Comparison of ENCODE assay signal across 21 mouse cellular contexts in the genomic region with DNA sequence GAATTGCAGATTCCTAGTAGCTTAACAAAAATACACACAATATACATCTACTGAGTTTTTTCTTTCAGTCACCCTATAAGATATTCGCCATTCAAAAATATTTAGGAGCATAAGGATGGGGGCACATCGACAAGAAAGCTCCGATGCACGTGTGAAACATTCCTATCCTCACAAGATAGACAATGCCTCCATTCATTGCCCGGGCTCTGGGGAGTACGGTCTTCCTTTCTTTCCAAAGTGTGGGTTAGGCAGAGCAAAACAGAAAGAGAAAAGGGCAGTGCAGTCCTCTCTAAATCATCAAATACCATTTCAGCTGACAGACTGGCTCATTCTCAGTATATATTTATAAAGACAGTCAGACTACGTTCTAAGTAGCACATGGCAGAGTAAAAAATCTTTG.
DNase-seq lines count a peak whose midpoint lies in the region; ATAC-seq lines count a peak whose summit lies in the region.
"Had no signal": no experiment of that assay in that cellular context is flagged by ENCODE, and none has a peak within 500 bp of the region (broad histone marks: within the 10 kb centered on the region; RNA-seq: fewer than 3 reads in every experiment).

No protein-coding gene starts in this region.

- 35% methylated on average over 7 of the region's 7 CpGs for WGBS in midbrain, embryonic 11.5 days
- WGBS in midbrain, embryonic 10.5 days, result 41% methylated on average over 7 of the region's 7 CpGs
- 19% methylated on average over 7 of the region's 7 CpGs for WGBS in embryonic facial prominence, embryonic 10.5 days
- WGBS in liver, embryonic 12.5 days (ENCODE audit: insufficient replicate concordance), result 64% methylated on average over 7 of the region's 7 CpGs

- no peak overlapping the region for H3K9ac ChIP-seq in midbrain, embryonic 11.5 days (ENCODE audit: low read length)
- H3K9ac ChIP-seq in liver, embryonic 12.5 days, result no peak overlapping the region
- H3K9ac ChIP-seq: embryonic facial prominence, embryonic 12.5 days; forebrain, embryonic 12.5 days; heart, embryonic 12.5 days; hindbrain, embryonic 12.5 days had no signal

- no peak overlapping the region for H3K4me3 ChIP-seq in midbrain, embryonic 11.5 days (ENCODE audit: low read depth, low read length)
- H3K4me3 ChIP-seq in midbrain, embryonic 10.5 days, result no peak overlapping the region
- no peak overlapping the region for H3K4me3 ChIP-seq in embryonic facial prominence, embryonic 10.5 days
- H3K4me3 ChIP-seq in liver, embryonic 12.5 days, result no peak overlapping the region
- H3K4me3 ChIP-seq: embryonic facial prominence, embryonic 12.5 days; forebrain, embryonic 12.5 days; gastrocnemius, adult 2 months; heart, embryonic 12.5 days; hindbrain, embryonic 12.5 days had no signal

- no peak for DNase-seq in midbrain, embryonic 11.5 days (ENCODE audit: low spot score, missing footprints)
- no peak for DNase-seq in midbrain, embryonic 10.5 days (ENCODE audit: low spot score)
- peak; percentile 40 for DNase-seq in Muller cell, postnatal 12 days (ENCODE audit: inconsistent ontology term)
- DNase-seq in embryo, embryonic 10 days (ENCODE audit: low spot score), result peak; percentile 48
- peak; percentile 29 for DNase-seq in embryonic facial prominence, embryonic 10.5 days (ENCODE audit: low spot score)
- DNase-seq in left cerebral cortex, adult 9 months (ENCODE audit: low spot score in 2 of 2), result no peak
- DNase-seq: adrenal gland, adult 2 months; adrenal gland, postnatal 25 days; cerebellum, adult 2 months; cerebellum, postnatal 10 days; gastrocnemius, adult 2 months; gastrocnemius, postnatal 25 days had no signal

- no peaks in the 10 kb centered on the region for H3K9me3 ChIP-seq in midbrain, embryonic 11.5 days (ENCODE audit: control insufficient read depth, low read length)
- no peaks in the 10 kb centered on the region for H3K9me3 ChIP-seq in midbrain, embryonic 10.5 days (replicated peaks)
- no peaks in the 10 kb centered on the region for H3K9me3 ChIP-seq in embryonic facial prominence, embryonic 10.5 days
- H3K9me3 ChIP-seq in liver, embryonic 12.5 days (replicated peaks), result no peaks in the 10 kb centered on the region
- H3K9me3 ChIP-seq: embryonic facial prominence, embryonic 12.5 days; forebrain, embryonic 12.5 days; heart, embryonic 12.5 days; hindbrain, embryonic 12.5 days had no signal

- no peaks in the 10 kb centered on the region; the same call in 1 of the 2 replicates for H3K4me1 ChIP-seq in midbrain, embryonic 11.5 days (ENCODE audit: control insufficient read depth, insufficient read depth, low read length)
- H3K4me1 ChIP-seq in midbrain, embryonic 10.5 days, result peaks cover 6% of the 10 kb centered on the region; the same call in 1 of the 2 replicates
- H3K4me1 ChIP-seq in embryonic facial prominence, embryonic 10.5 days, result peaks cover 9% of the 10 kb centered on the region; the same call in 1 of the 2 replicates
- no peaks in the 10 kb centered on the region for H3K4me1 ChIP-seq in liver, embryonic 12.5 days
- H3K4me1 ChIP-seq: embryonic facial prominence, embryonic 12.5 days; forebrain, embryonic 12.5 days; heart, embryonic 12.5 days had no signal

- H3K36me3 ChIP-seq in midbrain, embryonic 11.5 days (ENCODE audit: control insufficient read depth, insufficient read depth, low read length), result no peaks in the 10 kb centered on the region
- no peaks in the 10 kb centered on the region for H3K36me3 ChIP-seq in midbrain, embryonic 10.5 days
- H3K36me3 ChIP-seq in embryonic facial prominence, embryonic 10.5 days (replicated peaks), result no peaks in the 10 kb centered on the region
- no peaks in the 10 kb centered on the region for H3K36me3 ChIP-seq in liver, embryonic 12.5 days
- H3K36me3 ChIP-seq: embryonic facial prominence, embryonic 12.5 days; forebrain, embryonic 12.5 days; heart, embryonic 12.5 days; hindbrain, embryonic 12.5 days had no signal

- no peaks in the 10 kb centered on the region for H3K27me3 ChIP-seq in midbrain, embryonic 11.5 days (ENCODE audit: control insufficient read depth, insufficient read depth, low read length)
- no peaks in the 10 kb centered on the region for H3K27me3 ChIP-seq in midbrain, embryonic 10.5 days (ENCODE audit: low read depth, poor library complexity, severe bottlenecking)
- no peaks in the 10 kb centered on the region for H3K27me3 ChIP-seq in embryonic facial prominence, embryonic 10.5 days (replicated peaks; ENCODE audit: low read depth, poor library complexity, severe bottlenecking)
- H3K27me3 ChIP-seq in liver, embryonic 12.5 days (replicated peaks), result no peaks in the 10 kb centered on the region
- H3K27me3 ChIP-seq: CH12.LX; embryonic facial prominence, embryonic 12.5 days; forebrain, embryonic 12.5 days; heart, embryonic 12.5 days; hindbrain, embryonic 12.5 days had no signal

- no peak overlapping the region for H3K4me2 ChIP-seq in midbrain, embryonic 11.5 days
- H3K4me2 ChIP-seq in liver, embryonic 12.5 days, result no peak overlapping the region
- H3K4me2 ChIP-seq: embryonic facial prominence, embryonic 12.5 days; forebrain, embryonic 12.5 days; heart, embryonic 12.5 days; hindbrain, embryonic 12.5 days had no signal

- H3K27ac ChIP-seq in midbrain, embryonic 11.5 days (ENCODE audit: low read depth, low read length), result no peak overlapping the region
- no peak overlapping the region for H3K27ac ChIP-seq in midbrain, embryonic 10.5 days (replicated peaks)
- no peak overlapping the region for H3K27ac ChIP-seq in embryonic facial prominence, embryonic 10.5 days (replicated peaks)
- no peak overlapping the region for H3K27ac ChIP-seq in liver, embryonic 12.5 days
- H3K27ac ChIP-seq: embryonic facial prominence, embryonic 12.5 days; forebrain, embryonic 12.5 days; gastrocnemius, adult 2 months; hindbrain, embryonic 12.5 days had no signal

- ATAC-seq in midbrain, embryonic 11.5 days (ENCODE audit: low FRiP score), result peak; percentile 48; the same call in 1 of the 2 replicates
- no peak for ATAC-seq in megakaryocyte, adult 5-6 weeks (ENCODE audit: poor library complexity, severe bottlenecking)
- no peak for ATAC-seq in liver, embryonic 12.5 days
- ATAC-seq: forebrain, embryonic 16.5 days; intestine, embryonic 16.5 days had no signal

Comparison
In these comparisons a context has a peak if more than half of its experiments do, and no peak if none do; other contexts are left out.
1. DNase-seq: peak in Muller cell, postnatal 12 days (single experiment), embryo, embryonic 10 days (single experiment) and embryonic facial prominence, embryonic 10.5 days (single experiment); none in midbrain, embryonic 11.5 days (single experiment), midbrain, embryonic 10.5 days (single experiment) and left cerebral cortex, adult 9 months (0 of 2).